Mouse (Mus musculus): ENCODE results near the gene Alox12e.
A peak's percentile ranks its signal among the peaks of the same experiment; 100 is the strongest.
"Not testable (repeated sequence)": the region's sequence is repeated elsewhere in the genome, so short reads cannot be mapped to it uniquely, and the experiment has no call there.

Alox12e gene

GRCm38 (mm10) chr11:70322528-70322927, at the start of gene Alox12e:
Gene Alox12e (minus strand): TSS chr11:70322628.
- DNase-seq (ENCODE audit: low read depth): no peak

GRCm38 (mm10) chr11:70368626-70369025, 46.2 kb upstream of the Alox12e start:
- not testable (repeated sequence) for DNase-seq (ENCODE audit: low read depth)

DNA sequence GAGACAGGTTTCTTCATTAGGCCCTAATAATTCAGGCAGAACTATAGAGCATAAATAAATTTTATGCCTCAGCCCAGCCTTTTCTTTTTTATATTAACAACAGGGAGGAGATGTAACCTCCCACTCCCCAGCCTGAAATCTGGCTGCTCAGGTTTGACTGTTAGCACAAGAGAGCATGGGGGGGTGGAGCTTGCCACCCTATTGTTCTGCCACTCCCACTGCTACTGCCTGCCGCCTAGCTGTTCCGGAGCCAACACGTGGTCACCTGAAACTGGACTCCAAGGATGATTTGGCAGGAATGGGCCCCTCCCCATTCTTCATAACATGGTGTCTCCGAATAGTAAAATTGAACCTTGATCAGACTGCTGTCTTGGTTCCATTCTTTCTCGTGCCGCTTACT, 45.3 kb upstream of the Alox12e start:
- DNase-seq (ENCODE audit: low read depth): not testable (repeated sequence)

GRCm38 (mm10) chr11:70351868-70352267, 29.4 kb upstream of the Alox12e start, which contains the start of gene Alox15:
Gene Alox15 (minus strand): TSS chr11:70352031.
- peak; percentile 9 for DNase-seq (ENCODE audit: low read depth)

DNA sequence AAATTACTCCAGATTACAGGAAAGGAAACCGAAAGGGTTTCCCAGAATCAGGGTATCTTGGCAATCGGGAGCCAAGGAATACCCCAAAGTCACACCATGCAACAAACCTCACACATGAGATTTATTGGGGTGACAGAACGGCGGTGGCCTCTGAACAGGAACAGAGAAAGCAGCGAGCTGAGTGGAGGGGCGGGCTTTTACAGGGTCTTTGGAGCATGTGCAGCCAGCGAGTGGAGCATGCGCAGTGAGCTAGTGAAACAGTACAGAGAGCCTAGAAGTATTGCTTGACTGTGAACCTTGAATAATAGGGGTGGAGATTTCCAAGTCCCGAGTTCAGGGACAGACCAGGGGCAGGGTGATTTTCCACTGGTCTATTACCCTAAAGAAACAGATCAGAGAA, 26.2 kb upstream of the Alox12e start:
- no peak for DNase-seq (ENCODE audit: low read depth)

GRCm38 (mm10) chr11:70347861-70348260, 25.4 kb upstream of the Alox12e start:
- DNase-seq (ENCODE audit: low read depth): no peak

- DNase-seq (ENCODE audit: low read depth): no peak
These were observed 23.1 kb upstream of the Alox12e start for GRCm38 (mm10) chr11:70345546-70345945.

DNA sequence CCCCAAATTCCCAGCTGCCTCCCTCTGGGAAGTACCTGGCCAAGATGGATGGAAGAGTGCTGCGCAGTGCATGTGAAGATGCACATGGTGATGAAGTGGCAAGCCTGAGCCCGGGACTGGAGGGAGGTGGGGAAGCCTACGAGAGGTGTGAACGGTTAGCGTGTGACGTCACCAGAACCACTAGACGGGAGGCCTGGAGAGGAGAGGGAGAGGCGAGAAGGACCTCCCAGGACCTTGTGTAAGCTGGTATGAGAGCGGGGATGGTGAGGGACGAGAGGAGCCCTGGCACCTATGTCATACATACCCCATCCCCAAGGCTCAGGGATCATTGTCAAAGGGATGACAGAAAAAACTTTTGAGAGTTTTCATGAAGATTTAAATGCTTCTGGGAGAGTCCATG, 22.6 kb upstream of the Alox12e start:
- DNase-seq (ENCODE audit: low read depth): no peak

GRCm38 (mm10) chr11:70339481-70339880, 17.1 kb upstream of the Alox12e start:
- no peak for DNase-seq (ENCODE audit: low read depth)

DNA sequence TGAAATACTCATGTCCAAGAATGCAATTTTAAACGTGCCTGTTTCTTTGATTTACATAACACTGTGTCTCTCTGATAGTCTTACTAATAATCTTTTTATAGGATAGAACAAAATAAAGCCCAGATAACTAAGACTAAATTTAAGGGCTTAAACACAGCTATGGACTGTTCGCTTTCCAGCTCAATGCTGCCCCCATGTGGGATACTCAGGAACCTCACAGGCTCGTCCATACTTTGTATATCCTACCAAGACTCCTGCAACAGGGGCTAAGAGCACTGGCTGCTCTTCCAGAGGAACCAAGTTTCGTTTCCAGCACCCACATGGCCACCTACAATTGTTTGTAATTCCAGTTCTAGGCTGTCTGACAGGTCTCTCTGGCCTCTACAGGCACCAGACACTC, 12.0 kb upstream of the Alox12e start:
- peak; percentile 75 for DNase-seq (ENCODE audit: low read depth)

DNA sequence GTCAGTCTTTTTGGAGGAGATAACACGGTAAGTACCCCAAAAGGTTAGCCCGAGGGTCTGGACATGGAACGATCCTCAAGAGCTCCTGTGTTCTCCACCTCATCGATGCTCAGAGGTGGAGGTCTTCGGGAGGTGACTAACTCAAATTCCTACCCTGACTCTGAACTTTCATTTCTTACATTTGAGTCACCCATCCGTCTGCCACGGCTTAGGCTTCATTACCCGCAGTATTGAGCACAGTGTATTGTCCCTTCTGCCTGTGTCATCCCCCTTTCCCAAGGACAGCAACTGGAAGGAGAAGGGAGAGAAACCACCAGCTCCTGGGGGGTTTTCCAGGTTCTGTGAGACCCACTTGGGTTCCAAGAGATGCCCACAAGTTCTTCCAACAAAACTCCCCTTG, 2.3 kb upstream of the Alox12e start:
- DNase-seq (ENCODE audit: low read depth): no peak

- peak; percentile 66 for DNase-seq (ENCODE audit: low read depth)
These were observed 764 bp downstream of the Alox12e start for GRCm38 (mm10) chr11:70321664-70322063.

- DNase-seq (ENCODE audit: low read depth): no peak
These were observed 2.8 kb downstream of the Alox12e start for GRCm38 (mm10) chr11:70319614-70320013.

DNA sequence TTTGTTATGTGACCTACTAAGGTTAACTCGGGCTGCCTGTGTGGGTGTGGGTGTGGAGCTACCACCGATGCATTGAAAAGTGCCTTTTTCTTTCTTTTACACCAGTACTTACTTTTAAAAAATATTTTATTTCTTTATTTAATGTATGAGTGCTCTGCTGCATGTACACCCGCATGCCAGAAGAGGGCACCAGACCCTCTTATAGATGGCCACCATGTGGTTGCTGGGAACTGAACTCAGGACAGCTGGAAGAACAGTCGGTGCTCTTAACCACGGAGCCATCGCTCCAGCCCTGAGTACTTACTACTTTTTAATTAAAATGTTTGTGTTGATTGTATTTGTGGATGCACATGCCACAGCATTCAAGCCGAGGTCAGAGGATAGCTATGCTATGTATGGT, 8.6 kb downstream of the Alox12e start:
- peak; percentile 68 for DNase-seq (ENCODE audit: low read depth)

DNA sequence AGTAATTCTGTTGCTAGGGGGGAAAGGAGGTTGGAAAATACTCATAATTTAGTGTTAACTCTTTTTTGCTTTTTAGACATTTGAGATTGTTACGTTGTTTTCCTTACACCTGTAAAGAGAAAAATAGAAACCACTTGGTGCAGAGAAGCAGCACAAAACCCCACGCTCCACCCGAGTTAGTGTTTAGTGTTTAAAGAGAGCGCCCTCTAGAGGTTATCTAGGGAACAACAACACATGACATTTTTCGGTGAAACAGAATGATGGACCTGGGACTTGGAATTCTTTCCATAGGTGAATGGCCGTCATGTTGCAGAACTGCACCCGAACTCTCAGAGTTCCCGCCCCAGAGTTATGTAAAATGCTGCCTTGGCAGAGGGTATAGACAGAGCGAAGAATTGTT, 13.1 kb downstream of the Alox12e start:
- DNase-seq (ENCODE audit: low read depth): peak; percentile 84

- DNase-seq (ENCODE audit: low read depth): peak; percentile 65
These were observed 14.1 kb downstream of the Alox12e start for GRCm38 (mm10) chr11:70308296-70308695.

DNA sequence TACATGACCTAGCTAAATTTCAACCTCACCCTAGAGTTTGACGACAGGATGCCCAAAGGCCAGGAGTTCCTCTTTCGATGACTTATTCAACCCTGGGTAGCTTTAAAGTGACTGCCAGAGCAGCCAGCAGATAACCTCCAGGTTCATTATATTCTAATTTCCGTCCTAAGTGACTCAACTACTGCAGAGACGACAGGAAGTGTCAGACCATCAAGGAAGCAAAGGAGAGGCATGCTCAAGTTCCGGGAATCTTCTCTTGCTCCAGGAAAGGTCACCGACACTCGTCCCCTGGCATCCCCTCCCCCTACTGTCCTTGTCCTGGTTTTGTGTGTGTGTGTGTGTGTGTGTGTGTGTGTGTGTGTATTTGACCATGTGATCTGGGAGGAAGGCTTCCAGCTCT, 16.3 kb downstream of the Alox12e start:
- peak; percentile 49 for DNase-seq (ENCODE audit: low read depth)

GRCm38 (mm10) chr11:70302293-70302692, 20.1 kb downstream of the Alox12e start:
- no peak for DNase-seq (ENCODE audit: low read depth)

- peak; percentile 72 for DNase-seq (ENCODE audit: low read depth)
These were observed 24.5 kb downstream of the Alox12e start for GRCm38 (mm10) chr11:70297836-70298454.

- peak; percentile 42 for DNase-seq (ENCODE audit: low read depth)
These were observed 25.0 kb downstream of the Alox12e start for GRCm38 (mm10) chr11:70297405-70297804.

- DNase-seq (ENCODE audit: low read depth): no peak
These were observed 28.5 kb downstream of the Alox12e start for GRCm38 (mm10) chr11:70293881-70294280.

DNA sequence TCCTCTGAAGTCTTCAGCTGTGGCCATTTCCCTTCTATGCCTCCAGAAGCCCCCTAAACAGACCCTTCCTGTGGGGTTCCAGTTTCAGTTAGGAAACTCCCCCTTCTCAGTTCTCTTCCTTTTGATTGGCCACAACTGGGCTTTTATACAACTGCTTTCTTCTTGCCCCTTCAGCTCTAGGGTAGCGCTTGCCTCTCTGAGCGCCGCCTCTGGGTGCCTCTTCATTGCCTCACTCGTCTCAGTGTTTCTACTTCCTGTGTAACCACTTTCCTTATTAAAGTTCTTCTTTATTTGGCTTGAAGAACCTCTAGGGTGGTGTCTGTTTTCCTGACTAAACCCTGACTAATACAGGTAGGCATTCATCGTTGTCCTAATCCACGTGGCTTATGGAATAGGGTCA, 31.2 kb downstream of the Alox12e start:
- DNase-seq (ENCODE audit: low read depth): peak; percentile 46

- no peak for DNase-seq (ENCODE audit: low read depth)
These were observed 33.2 kb downstream of the Alox12e start for GRCm38 (mm10) chr11:70289236-70289635.

DNA sequence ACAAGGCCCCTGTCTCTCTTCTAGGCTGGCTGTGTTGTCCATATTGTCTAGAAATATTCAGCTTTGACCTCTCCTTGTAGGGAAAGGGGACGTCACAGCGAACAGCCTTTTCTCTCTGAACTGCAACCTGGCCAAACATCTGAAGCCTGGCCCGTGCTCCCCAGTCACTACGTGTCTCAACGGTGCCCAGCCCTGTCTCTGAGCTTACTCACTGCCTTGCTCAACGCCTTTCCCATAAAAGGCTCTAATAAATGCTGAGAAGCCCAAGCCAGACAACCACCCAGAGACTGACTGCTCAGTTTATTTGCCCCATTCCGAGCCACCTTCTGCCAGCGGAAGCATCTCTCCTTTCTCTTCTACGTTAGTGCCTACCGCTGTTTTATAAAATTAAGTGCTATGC, 34.3 kb downstream of the Alox12e start:
- DNase-seq (ENCODE audit: low read depth): no peak

Data from naive thymus-derived CD4-positive, alpha-beta T cell, adult 2 months (primary cell).